Mouse (Mus musculus): ENCODE measurements around the gene Pdcd11. TPM values are rescaled to one million over a fixed set of nuclear protein-coding genes. Genes with fewer than 3 reads are reported as not detected.
"Not testable (repeated sequence)": the region's sequence is repeated elsewhere in the genome, so short reads cannot be mapped to it uniquely, and the experiment has no call there.

Gene Pdcd11
- polyA plus RNA-seq, 1 experiment from 2014 or later, result 13.4 TPM

GRCm38 (mm10) chr19:47133161-47133560 lies 42.6 kb downstream of the Pdcd11 start:
- H3K9me3 ChIP-seq, result no peaks in the 10 kb centered on the region
- H3K9ac ChIP-seq, result no peak overlapping the region
- 88% methylated on average over 7 of the region's 7 CpGs for WGBS
- no peak for ATAC-seq (ENCODE audit: low FRiP score)
- no peaks in the 10 kb centered on the region; the same call in 1 of the 2 replicates for H3K27me3 ChIP-seq
- H3K4me3 ChIP-seq (replicated peaks), result no peak overlapping the region
- no peak overlapping the region for H3K4me2 ChIP-seq
- H3K36me3 ChIP-seq (replicated peaks), result peaks cover 51% of the 10 kb centered on the region
- H3K4me1 ChIP-seq, result peaks cover 15% of the 10 kb centered on the region
- no peak overlapping the region for H3K27ac ChIP-seq

- Histone ChIP-seq H3K4me1 (peaks cover 17% of the 10 kb centered on the region), H3K36me3 (replicated peaks) (peaks cover 27% of the 10 kb centered on the region), H3K9me3 (no peaks in the 10 kb centered on the region), H3K27ac (no peak overlapping the region), H3K4me3 (replicated peaks) (no peak overlapping the region), H3K27me3 (peaks cover 11% of the 10 kb centered on the region; the same call in 1 of the 2 replicates), H3K9ac (peak overlapping the region; percentile 13; the same call in 1 of the 2 replicates), H3K4me2 (no peak overlapping the region)
- whole genome bisulfite sequencing, result 90% methylated on average over 17 of the region's 17 CpGs
- no peak for ATAC-seq (ENCODE audit: low FRiP score)
Observed at GRCm38 (mm10) chr19:47135568-47135967, 45.0 kb downstream of the Pdcd11 start.

- Histone ChIP-seq H3K27ac (no peak overlapping the region), H3K9ac (no peak overlapping the region), H3K9me3 (no peaks in the 10 kb centered on the region), H3K4me3 (replicated peaks) (no peak overlapping the region), H3K4me1 (peaks cover 17% of the 10 kb centered on the region), H3K27me3 (peaks cover 11% of the 10 kb centered on the region; the same call in 1 of the 2 replicates), H3K36me3 (replicated peaks) (peaks cover 21% of the 10 kb centered on the region), H3K4me2 (no peak overlapping the region)
- no peak for ATAC-seq (ENCODE audit: low FRiP score)
- 90% methylated on average over 5 of the region's 5 CpGs for WGBS
Observed at GRCm38 (mm10) chr19:47136170-47136569, 45.6 kb downstream of the Pdcd11 start.

GRCm38 (mm10) chr19:47137051-47137581 lies 46.5 kb downstream of the Pdcd11 start:
- Histone ChIP-seq H3K36me3 (replicated peaks) (peaks cover 11% of the 10 kb centered on the region), H3K4me2 (peak overlapping the region; percentile 48), H3K4me3 (replicated peaks) (no peak overlapping the region), H3K27ac (no peak overlapping the region), H3K9ac (no peak overlapping the region), H3K4me1 (peaks cover 17% of the 10 kb centered on the region), H3K27me3 (peaks cover 11% of the 10 kb centered on the region; the same call in 1 of the 2 replicates), H3K9me3 (no peaks in the 10 kb centered on the region)
- no peak for ATAC-seq (ENCODE audit: low FRiP score)
- WGBS, result 52% methylated on average over 6 of the region's 6 CpGs

GRCm38 (mm10) chr19:47137771-47138421 lies 47.3 kb downstream of the Pdcd11 start, which contains the start of gene Calhm2:
Gene Calhm2 (minus strand): TSS chr19:47138294.
- WGBS, result 13% methylated on average over 28 of the region's 28 CpGs
- H3K27ac ChIP-seq, result 0 out of 2 replicates have a peak within 1 kb of the TSS, but pooled peaks have one; percentile 25

GRCm38 (mm10) chr19:47139611-47140010 lies 49.0 kb downstream of the Pdcd11 start:
- not testable (repeated sequence) for H3K36me3 ChIP-seq (replicated peaks); ATAC-seq (ENCODE audit: low FRiP score); H3K27ac ChIP-seq; H3K9ac ChIP-seq; H3K4me2 ChIP-seq; H3K9me3 ChIP-seq; H3K4me3 ChIP-seq (replicated peaks)
- peaks cover 17% of the 10 kb centered on the region for H3K4me1 ChIP-seq
- H3K27me3 ChIP-seq, result peaks cover 11% of the 10 kb centered on the region; the same call in 1 of the 2 replicates
- WGBS, result 39% methylated on average over 7 of the region's 7 CpGs

More at GRCm38 (mm10) chr19:47137771-47138421, 47.3 kb downstream of the Pdcd11 start, which contains the start of gene Calhm2:
- Histone ChIP-seq H3K27me3 (peaks cover 11% of the 10 kb centered on the region; the same call in 1 of the 2 replicates), H3K36me3 (replicated peaks) (peaks cover 4% of the 10 kb centered on the region; the same call in 1 of the 2 replicates), H3K9ac (peak within 1 kb of the TSS; percentile 22; the same call in 1 of the 2 replicates), H3K4me2 (peak within 1 kb of the TSS; percentile 48), H3K4me1 (peaks cover 17% of the 10 kb centered on the region), H3K9me3 (no peaks in the 10 kb centered on the region), H3K4me3 (replicated peaks) (peak within 1 kb of the TSS; percentile 27)
- ATAC-seq (ENCODE audit: low FRiP score), result no peak

DNA sequence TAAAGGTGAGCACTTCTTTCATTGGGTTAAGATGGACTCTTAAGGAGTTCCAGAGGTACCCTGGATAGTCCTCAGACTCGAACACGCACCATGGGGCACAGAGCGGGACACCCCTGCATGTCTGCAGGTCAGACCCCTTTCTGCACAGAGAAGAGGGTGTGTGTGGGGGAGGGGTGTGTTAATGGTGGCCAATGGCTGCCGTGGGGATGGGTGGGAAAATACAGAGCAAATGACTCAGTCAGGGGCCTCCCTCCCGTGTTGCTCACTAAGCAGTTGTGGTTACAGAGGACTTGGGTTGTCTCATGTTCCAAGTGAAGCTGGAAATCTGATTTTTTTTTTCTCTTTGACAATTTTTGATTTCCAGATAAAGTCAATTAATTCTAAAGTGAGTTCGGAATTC lies 51.9 kb downstream of the Pdcd11 start:
- Histone ChIP-seq H3K4me3 (replicated peaks) (no peak overlapping the region), H3K9me3 (no peaks in the 10 kb centered on the region), H3K4me1 (peaks cover 10% of the 10 kb centered on the region), H3K27me3 (peaks cover 11% of the 10 kb centered on the region; the same call in 1 of the 2 replicates), H3K9ac (no peak overlapping the region), H3K36me3 (replicated peaks) (no peaks in the 10 kb centered on the region), H3K4me2 (no peak overlapping the region), H3K27ac (no peak overlapping the region)
- WGBS, result 84% methylated on average over 6 of the region's 6 CpGs
- no peak for ATAC-seq (ENCODE audit: low FRiP score)

DNA sequence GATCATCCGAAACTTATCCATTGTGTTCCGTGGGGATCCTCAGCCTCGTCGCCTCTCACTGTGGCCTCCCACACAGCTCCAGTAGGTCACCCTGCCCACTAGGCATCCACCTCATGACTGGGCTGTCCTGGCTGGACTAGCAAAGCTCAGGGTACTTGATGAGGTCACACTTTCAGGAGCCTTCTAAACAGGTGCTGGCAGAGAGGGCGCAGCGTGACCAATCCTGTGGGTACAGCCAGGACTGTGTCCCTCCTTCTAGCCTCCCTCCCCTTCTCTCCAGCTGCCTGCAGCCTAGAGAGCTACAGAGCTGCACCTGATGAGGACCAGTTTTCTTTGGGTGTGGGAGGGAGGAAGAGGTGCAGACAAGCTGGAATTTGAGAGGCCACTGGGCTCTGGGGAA lies 53.6 kb downstream of the Pdcd11 start, which contains the start of gene Calhm1:
TSS of gene Calhm1 (minus strand) at position 101 of the 400 bp plus-strand sequence.
- WGBS, result 95% methylated on average over 6 of the region's 6 CpGs
- no peak within 1 kb of the TSS for H3K4me3 ChIP-seq (replicated peaks)
- H3K36me3 ChIP-seq (replicated peaks), result no peaks in the 10 kb centered on the region
- no peaks in the 10 kb centered on the region for H3K9me3 ChIP-seq
- ATAC-seq (ENCODE audit: low FRiP score), result no peak
- H3K9ac ChIP-seq, result no peak within 1 kb of the TSS
- H3K27me3 ChIP-seq, result peaks cover 4% of the 10 kb centered on the region; the same call in 1 of the 2 replicates
- no peak within 1 kb of the TSS for H3K27ac ChIP-seq
- no peak within 1 kb of the TSS for H3K4me2 ChIP-seq
- H3K4me1 ChIP-seq, result no peaks in the 10 kb centered on the region

- Histone ChIP-seq H3K27ac (no peak overlapping the region), H3K27me3 (peaks cover 14% of the 10 kb centered on the region; the same call in 1 of the 2 replicates), H3K36me3 (replicated peaks) (no peaks in the 10 kb centered on the region), H3K9ac (no peak overlapping the region; the same call in 1 of the 2 replicates), H3K4me1 (0 out of 2 replicates have a peak, but pooled peaks cover 5% of the 10 kb centered on the region), H3K4me2 (no peak overlapping the region), H3K4me3 (replicated peaks) (no peak overlapping the region), H3K9me3 (no peaks in the 10 kb centered on the region)
- WGBS, result 88% methylated on average over 5 of the region's 5 CpGs
- no peak for ATAC-seq (ENCODE audit: low FRiP score)
Observed at GRCm38 (mm10) chr19:47148267-47148847, 57.8 kb downstream of the Pdcd11 start.

- WGBS, result 56% methylated on average over 4 of the region's 4 CpGs
- ATAC-seq (ENCODE audit: low FRiP score), result no peak
- Histone ChIP-seq H3K9ac (no peak overlapping the region), H3K4me1 (0 out of 2 replicates have a peak, but pooled peaks cover 5% of the 10 kb centered on the region), H3K36me3 (replicated peaks) (no peaks in the 10 kb centered on the region), H3K27me3 (peaks cover 14% of the 10 kb centered on the region; the same call in 1 of the 2 replicates), H3K9me3 (no peaks in the 10 kb centered on the region), H3K4me3 (replicated peaks) (no peak overlapping the region), H3K4me2 (no peak overlapping the region), H3K27ac (no peak overlapping the region)
Observed at GRCm38 (mm10) chr19:47149854-47150253, 59.3 kb downstream of the Pdcd11 start.

GRCm38 (mm10) chr19:47151332-47152061 lies 60.9 kb downstream of the Pdcd11 start:
- Histone ChIP-seq H3K36me3 (replicated peaks) (no peaks in the 10 kb centered on the region), H3K4me1 (0 out of 2 replicates have a peak, but pooled peaks cover 5% of the 10 kb centered on the region), H3K4me3 (replicated peaks) (peak overlapping the region; percentile 36), H3K9ac (peak overlapping the region; percentile 42; the same call in 1 of the 2 replicates), H3K27me3 (peaks cover 14% of the 10 kb centered on the region; the same call in 1 of the 2 replicates), H3K9me3 (no peaks in the 10 kb centered on the region), H3K4me2 (peak overlapping the region; percentile 59), H3K27ac (no peak overlapping the region)
- ATAC-seq (ENCODE audit: low FRiP score), result peak; percentile 27; the same call in 1 of the 2 replicates
- 24% methylated on average over 32 of the region's 32 CpGs for WGBS

Data from forebrain, embryonic 12.5 days (tissue).